ENCODE assay signal across 8 mouse cellular contexts in genomic region chr6:21986660-21987331, GRCm38 (mm10). TPM values are rescaled to one million over a fixed set of nuclear protein-coding genes. Genes with fewer than 3 reads are reported as not detected.
DNase-seq lines count a peak whose midpoint lies in the region; ATAC-seq and TF ChIP-seq lines count a peak whose summit lies in the region.

No protein-coding gene starts in this region.

- no peak; the same call in 1 of the 2 replicates for ATAC-seq in intestine, postnatal 0 days
- no peak for ATAC-seq in lung, embryonic 15.5 days (ENCODE audit: borderline replicate concordance, extremely low read depth, low FRiP score, low TSS enrichment)

- no peak overlapping the region for H3K4me3 ChIP-seq in CH12.LX (replicated peaks in 1 of 3; ENCODE audit: low read depth in 2 of 3, low read length in 2 of 3, poor library complexity in 1 of 3)
- peak overlapping the region; percentile 37 for H3K4me3 ChIP-seq in intestine, postnatal 0 days (ENCODE audit: low read depth, low read length)
- H3K4me3 ChIP-seq in lung, embryonic 15.5 days, result peak overlapping the region; percentile 54
- peak overlapping the region; percentile 66 for H3K4me3 ChIP-seq in small intestine, adult 2 months (ENCODE audit: low read depth, low read length)

- no peak for TF ChIP-seq EP300 in CH12.LX (IDR thresholded peaks at IDR 0.05; ENCODE audit: low read length)

- no peaks in the 10 kb centered on the region for H3K27me3 ChIP-seq in CH12.LX (replicated peaks)
- H3K27me3 ChIP-seq in intestine, postnatal 0 days (replicated peaks; ENCODE audit: control insufficient read depth, insufficient read depth, low read length), result no peaks in the 10 kb centered on the region
- no peaks in the 10 kb centered on the region for H3K27me3 ChIP-seq in lung, embryonic 15.5 days
- 0 out of 2 replicates have a peak, but pooled peaks cover 6% of the 10 kb centered on the region for H3K27me3 ChIP-seq in small intestine, adult 2 months (ENCODE audit: control insufficient read depth, insufficient read depth, low read length)

- no peaks in the 10 kb centered on the region for H3K36me3 ChIP-seq in CH12.LX (replicated peaks in 1 of 2; ENCODE audit: control insufficient read depth in 1 of 2, insufficient read depth in 1 of 2, low read length in 1 of 2)
- H3K36me3 ChIP-seq in intestine, postnatal 0 days (ENCODE audit: control insufficient read depth, insufficient read depth), result no peaks in the 10 kb centered on the region
- H3K36me3 ChIP-seq in lung, embryonic 15.5 days, result no peaks in the 10 kb centered on the region
- no peaks in the 10 kb centered on the region for H3K36me3 ChIP-seq in small intestine, adult 2 months (ENCODE audit: control insufficient read depth, insufficient read depth, low read length)

- no peak for DNase-seq in CH12.LX (ENCODE audit: extremely low read depth)
- peak; percentile 17 for DNase-seq in brain, embryonic 14.5 days (ENCODE audit: low read depth)
- peak; percentile 25 to 68 for DNase-seq in gastrocnemius, postnatal 36 days
- DNase-seq in layer of hippocampus, adult 8-10 months (ENCODE audit: low spot score in 2 of 2), result no peak
- DNase-seq in cerebellum, postnatal 36 days, result no peak

- in situ Hi-C loops in CH12.LX (cut with MboI; ENCODE audit: low pct_ligation_motif_present, low pct_unique_long_range_greater_than_20kb, low sequenced_read_pairs), result loop anchor here (5.0 kb wide), 1 partner anchor 86 kb away; no protein-coding TSS in a partner anchor

- no peaks in the 10 kb centered on the region for H3K9me3 ChIP-seq in CH12.LX (replicated peaks; ENCODE audit: low read length)
- no peaks in the 10 kb centered on the region for H3K9me3 ChIP-seq in intestine, postnatal 0 days (ENCODE audit: control insufficient read depth)
- no peaks in the 10 kb centered on the region for H3K9me3 ChIP-seq in lung, embryonic 15.5 days

- TF ChIP-seq POLR2A in CH12.LX (IDR thresholded peaks at IDR 0.05; ENCODE audit: low read depth, low read length), result no peak
- TF ChIP-seq POLR2A in brain, embryonic 14.5 days (IDR thresholded peaks at IDR 0.05; ENCODE audit: borderline replicate concordance, extremely low read depth, insufficient read depth, insufficient read length, poor library complexity, severe bottlenecking), result no peak
- no peak for TF ChIP-seq POLR2A in small intestine, adult 2 months (IDR thresholded peaks at IDR 0.05; ENCODE audit: low read depth, low read length)

- H3K27ac ChIP-seq in CH12.LX (ENCODE audit: insufficient read depth, low read depth), result no peak overlapping the region
- H3K27ac ChIP-seq in intestine, postnatal 0 days (ENCODE audit: low read depth, low read length), result peak overlapping the region; percentile 16; the same call in 1 of the 2 replicates
- H3K27ac ChIP-seq in lung, embryonic 15.5 days, result peak overlapping the region; percentile 76
- peak overlapping the region; percentile 23 for H3K27ac ChIP-seq in small intestine, adult 2 months (ENCODE audit: insufficient read depth, low read depth, low read length)

- intact Hi-C loops in gastrocnemius, postnatal 36 days (cut with DNase I), result no loop called here

- no peak for TF ChIP-seq RAD21 in CH12.LX (IDR thresholded peaks at IDR 0.05; ENCODE audit: low read depth, low read length)

- no peaks in the 10 kb centered on the region for H3K4me1 ChIP-seq in CH12.LX (ENCODE audit: control insufficient read depth in 1 of 2, insufficient read depth in 2 of 2)
- H3K4me1 ChIP-seq in intestine, postnatal 0 days (replicated peaks; ENCODE audit: control insufficient read depth, insufficient read depth, low read length), result no peaks in the 10 kb centered on the region
- 0 out of 2 replicates have a peak, but pooled peaks cover 5% of the 10 kb centered on the region for H3K4me1 ChIP-seq in lung, embryonic 15.5 days
- H3K4me1 ChIP-seq in small intestine, adult 2 months (ENCODE audit: control insufficient read depth, insufficient read depth, insufficient read length, low read length), result 0 out of 2 replicates have a peak, but pooled peaks cover 2% of the 10 kb centered on the region

- no peaks in the 10 kb centered on the region for H3K79me2 ChIP-seq in CH12.LX (replicated peaks; ENCODE audit: control insufficient read depth, extremely low read depth, insufficient read depth, poor library complexity, severe bottlenecking)

- peak overlapping the region; percentile 22; the same call in 1 of the 2 replicates for H3K9ac ChIP-seq in CH12.LX (ENCODE audit: insufficient read depth, low read depth)
- H3K9ac ChIP-seq in intestine, postnatal 0 days (ENCODE audit: low read depth, low read length), result peak overlapping the region; percentile 41; the same call in 1 of the 2 replicates
- H3K9ac ChIP-seq in lung, embryonic 15.5 days, result peak overlapping the region; percentile 49

- 18% methylated on average over 24 of the region's 24 CpGs for WGBS in intestine, postnatal 0 days
- 7% methylated on average over 24 of the region's 24 CpGs for WGBS in lung, embryonic 15.5 days
- 9% methylated on average over 24 of the region's 24 CpGs for WGBS in small intestine, adult 2 months

- dilution Hi-C loops in CH12.LX (cut with MboI; ENCODE audit: extremely low pct_ligation_motif_present, extremely low pct_unique_long_range_greater_than_20kb, low sequenced_read_pairs), result no loop called here

- peak overlapping the region; percentile 97; the same call in 1 of the 2 replicates for H3K4me2 ChIP-seq in CH12.LX (ENCODE audit: insufficient read depth, low read depth, poor library complexity, severe bottlenecking)
- peak overlapping the region; percentile 90 for H3K4me2 ChIP-seq in intestine, postnatal 0 days (replicated peaks; ENCODE audit: low read depth)
- peak overlapping the region; percentile 84 for H3K4me2 ChIP-seq in lung, embryonic 15.5 days

- no peak for TF ChIP-seq CTCF in CH12.LX (conservative IDR thresholded peaks at IDR 0.05 in 1 of 2, IDR thresholded peaks at IDR 0.05 in 1 of 2; ENCODE audit: low read depth in 2 of 2, low read length in 2 of 2)
- no peak for TF ChIP-seq CTCF in brain, embryonic 14.5 days (IDR thresholded peaks at IDR 0.05; ENCODE audit: borderline replicate concordance, extremely low read depth, insufficient read depth, insufficient read length)
- TF ChIP-seq CTCF in intestine, postnatal 0 days (IDR thresholded peaks at IDR 0.05; ENCODE audit: low read depth), result no peak
- no peak for TF ChIP-seq CTCF in small intestine, adult 2 months (IDR thresholded peaks at IDR 0.05; ENCODE audit: extremely low read depth, insufficient read length, insufficient replicate concordance, low read depth, low read length)

TF ChIP-seq in CH12.LX, 34 proteins besides CTCF, POLR2A, EP300 and RAD21:
- TF ChIP-seq SMC3 (IDR thresholded peaks at IDR 0.05; ENCODE audit: low read depth, low read length) (no peak), E2F4 (IDR thresholded peaks at IDR 0.05; ENCODE audit: insufficient replicate concordance, low read depth, low read length) (no peak), NRF1 (IDR thresholded peaks at IDR 0.05; ENCODE audit: low read depth, low read length) (no peak), ZMIZ1 (IDR thresholded peaks at IDR 0.05; ENCODE audit: low read depth, low read length) (no peak), UBTF (IDR thresholded peaks at IDR 0.05; ENCODE audit: low read depth, low read length) (no peak), TCF12 (IDR thresholded peaks at IDR 0.05; ENCODE audit: low read depth, low read length) (no peak), ZKSCAN1 (IDR thresholded peaks at IDR 0.05; ENCODE audit: borderline replicate concordance, low read depth, low read length) (no peak), JUN (IDR thresholded peaks at IDR 0.05; ENCODE audit: insufficient read depth, low read depth, low read length) (no peak), IRF4 (IDR thresholded peaks at IDR 0.05; ENCODE audit: low read depth, low read length) (no peak), RCOR1 (conservative IDR thresholded peaks at IDR 0.05; ENCODE audit: low read depth, low read length) (no peak), SIN3A (IDR thresholded peaks at IDR 0.05; ENCODE audit: low read length) (no peak), MAX (IDR thresholded peaks at IDR 0.05; ENCODE audit: low read length) (no peak), CHD2 (IDR thresholded peaks at IDR 0.05; ENCODE audit: low read length) (no peak), USF1 (IDR thresholded peaks at IDR 0.05; ENCODE audit: low read depth, low read length) (no peak), POLR2AphosphoS2 (IDR thresholded peaks at IDR 0.05; ENCODE audit: low read depth, low read length) (no peak), HCFC1 (IDR thresholded peaks at IDR 0.05; ENCODE audit: low read depth, low read length) (no peak), MEF2A (IDR thresholded peaks at IDR 0.05; ENCODE audit: borderline replicate concordance, low read depth, low read length) (no peak)
TF ChIP-seq in CH12.LX: peak in this region for 0.

RNA-seq across cellular contexts. Expression of gene Cped1, which starts 1.1 kb away (rescaled TPM):
- total RNA-seq in CH12.LX (2012; rRNA removed) (4.7 and 6.8 TPM in 2 replicates), CH12.LX (2014; rRNA removed) (0.46 and 0.51 TPM in 2 replicates)
- polyA plus RNA-seq in CH12.LX (2012; ENCODE audit: insufficient read length, low read depth), result 1.1 TPM in 2 replicates
- polyA plus RNA-seq in brain, embryonic 14.5 days (2012; rRNA removed), result 2.7 and 4.3 TPM in 2 replicates
- 10 to 100 TPM; 19.0 to 22.7 TPM for total RNA-seq in gastrocnemius, postnatal 36 days (2021)
- 11.0 and 11.2 TPM in 2 replicates for polyA plus RNA-seq in intestine, postnatal 0 days (2015; fragmentation: Nextera tagmentation; extraction: Ambion mirVana)
- 24.3 and 25.0 TPM in 2 replicates for polyA plus RNA-seq in lung, embryonic 15.5 days (2015; fragmentation: Nextera tagmentation; extraction: Ambion mirVana)
- polyA plus RNA-seq in small intestine, adult 2 months (2012; rRNA removed), result 3.5 and 4.6 TPM in 2 replicates
- total RNA-seq in layer of hippocampus, adult 8-10 months (2022), result 1 to 10 TPM; 2.7 to 4.1 (median 3.1) TPM

RNA-seq across cellular contexts. Expression of gene Ing3, which starts 37.4 kb away (rescaled TPM):
- total RNA-seq in CH12.LX (2012; rRNA removed) (14.5 and 20.2 TPM in 2 replicates), CH12.LX (2014; rRNA removed) (34.3 and 45.6 TPM in 2 replicates)
- polyA plus RNA-seq in CH12.LX (2012; ENCODE audit: insufficient read length, low read depth), result 21.9 and 27.4 TPM in 2 replicates
- polyA plus RNA-seq in brain, embryonic 14.5 days (2012; rRNA removed), result 20.1 and 21.2 TPM in 2 replicates
- 1 to 10 TPM; 7.5 to 8.8 TPM for total RNA-seq in gastrocnemius, postnatal 36 days (2021)
- polyA plus RNA-seq in intestine, postnatal 0 days (2015; fragmentation: Nextera tagmentation; extraction: Ambion mirVana), result 25.0 and 29.5 TPM in 2 replicates
- polyA plus RNA-seq in lung, embryonic 15.5 days (2015; fragmentation: Nextera tagmentation; extraction: Ambion mirVana), result 49.6 and 56.6 TPM in 2 replicates
- polyA plus RNA-seq in small intestine, adult 2 months (2012; rRNA removed), result 1.5 and 3.0 TPM in 2 replicates
- total RNA-seq in layer of hippocampus, adult 8-10 months (2022), result 10 to 100 TPM; 21.2 to 27.5 (median 26.0) TPM

Comparison
In these comparisons a context has a peak if more than half of its experiments do, and no peak if none do; other contexts are left out.
1. DNase-seq: peak in brain, embryonic 14.5 days (single experiment) and gastrocnemius, postnatal 36 days (2 of 2); none in CH12.LX (single experiment), layer of hippocampus, adult 8-10 months (0 of 2) and cerebellum, postnatal 36 days (0 of 2).
2. H3K4me3 ChIP-seq: peak in intestine, postnatal 0 days (single experiment), lung, embryonic 15.5 days (single experiment) and small intestine, adult 2 months (single experiment); none in CH12.LX (0 of 3).
3. Peak in every context shown above with its lines, with median percentiles within 50 percentile points of each other: H3K4me2 ChIP-seq and H3K9ac ChIP-seq.